Mouse (Mus musculus): ENCODE data around the gene Cyb5d1.

GRCm38 (mm10) chr11:69389531-69390399 is 5.7 kb downstream of the Cyb5d1 start:
- TF ChIP-seq POLR2A (IDR thresholded peaks at IDR 0.05; ENCODE audit: insufficient read length, low read depth) (no peak), MYOG (IDR thresholded peaks at IDR 0.05; ENCODE audit: control insufficient read depth in 1 of 3, insufficient read depth in 1 of 3, insufficient read length in 2 of 3, low read depth in 2 of 3) (no peak), USF1 (IDR thresholded peaks at IDR 0.05; ENCODE audit: low read depth) (no peak), MAX (IDR thresholded peaks at IDR 0.05; ENCODE audit: low read depth) (no peak), POLR2AphosphoS2 (IDR thresholded peaks at IDR 0.05; ENCODE audit: insufficient read length, low read depth) (no peak), TCF3 (IDR thresholded peaks at IDR 0.05; ENCODE audit: insufficient read length, low read depth) (no peak), REST (IDR thresholded peaks at IDR 0.05; ENCODE audit: insufficient read depth, insufficient read length) (no peak), MYOD1 (IDR thresholded peaks at IDR 0.05; ENCODE audit: control insufficient read depth in 1 of 3, insufficient read length in 2 of 3, low read depth in 2 of 3) (no peak), SRF (IDR thresholded peaks at IDR 0.05; ENCODE audit: control insufficient read depth, insufficient read length, low read depth) (no peak), E2F4 (IDR thresholded peaks at IDR 0.05; ENCODE audit: insufficient read depth) (no peak)

Measured in myocyte (in vitro differentiated cells).